In genomic region chr1:146002010-146002409, GRCm38 (mm10) we compare ENCODE assay signal across 25 mouse cellular contexts.
A peak's percentile ranks its signal among the peaks of the same experiment; 100 is the strongest.
DNase-seq lines count a peak whose midpoint lies in the region; ATAC-seq and TF ChIP-seq lines count a peak whose summit lies in the region.
"Had no signal": no experiment of that assay in that cellular context is flagged by ENCODE, and none has a peak within 500 bp of the region (broad histone marks: within the 10 kb centered on the region; RNA-seq: fewer than 3 reads in every experiment).

No protein-coding gene starts in this region.

- H3K4me3 ChIP-seq in G1E (ENCODE audit: low read depth, low read length) = no peak overlapping the region
- H3K4me3 ChIP-seq in MEL (ENCODE audit: control insufficient read depth in 1 of 2, insufficient read depth in 1 of 2, low read depth in 2 of 2, low read length in 2 of 2) = no peak overlapping the region
- no peak overlapping the region for H3K4me3 ChIP-seq in lung, postnatal 0 days (ENCODE audit: low read depth, low read length)
- H3K4me3 ChIP-seq in intestine, postnatal 0 days (ENCODE audit: low read depth, low read length) = no peak overlapping the region
- H3K4me3 ChIP-seq in midbrain, embryonic 10.5 days = no peak overlapping the region

- 58% methylated on average over 1 of the region's 1 CpGs for WGBS in lung, postnatal 0 days
- 66% methylated on average over 1 of the region's 1 CpGs for WGBS in intestine, postnatal 0 days
- WGBS in midbrain, embryonic 10.5 days = 93% methylated on average over 1 of the region's 1 CpGs

- H3K27me3 ChIP-seq in G1E (ENCODE audit: insufficient read depth, low read length) (no peaks in the 10 kb centered on the region), MEL (ENCODE audit: control insufficient read depth in 1 of 2, insufficient read depth in 2 of 2, low read length in 2 of 2) (no peaks in the 10 kb centered on the region)
- H3K27me3 ChIP-seq in lung, postnatal 0 days (replicated peaks; ENCODE audit: insufficient read depth, low read length) = no peaks in the 10 kb centered on the region
- no peaks in the 10 kb centered on the region for H3K27me3 ChIP-seq in intestine, postnatal 0 days (replicated peaks; ENCODE audit: control insufficient read depth, insufficient read depth, low read length)
- H3K27me3 ChIP-seq in midbrain, embryonic 10.5 days (ENCODE audit: low read depth, poor library complexity, severe bottlenecking) = no peaks in the 10 kb centered on the region
- H3K27me3 ChIP-seq: CH12.LX, Patski had no signal

- H3K27ac ChIP-seq in MEL (ENCODE audit: control insufficient read depth, low read depth, low read length) = peak overlapping the region; percentile 68
- H3K27ac ChIP-seq in lung, postnatal 0 days (ENCODE audit: low read length) = no peak overlapping the region
- no peak overlapping the region for H3K27ac ChIP-seq in intestine, postnatal 0 days (ENCODE audit: low read depth, low read length)
- H3K27ac ChIP-seq in midbrain, embryonic 10.5 days (replicated peaks) = no peak overlapping the region

- H3K4me2 ChIP-seq in lung, postnatal 0 days (replicated peaks; ENCODE audit: low read depth, low read length) = no peak overlapping the region
- H3K4me2 ChIP-seq in intestine, postnatal 0 days (replicated peaks; ENCODE audit: low read depth) = no peak overlapping the region

- H3K9me3 ChIP-seq in G1E (replicated peaks) (no peaks in the 10 kb centered on the region), MEL (replicated peaks; ENCODE audit: insufficient read depth, low read length) (no peaks in the 10 kb centered on the region)
- H3K9me3 ChIP-seq in lung, postnatal 0 days (ENCODE audit: low read length) = no peaks in the 10 kb centered on the region
- H3K9me3 ChIP-seq in intestine, postnatal 0 days (ENCODE audit: control insufficient read depth) = no peaks in the 10 kb centered on the region
- no peaks in the 10 kb centered on the region for H3K9me3 ChIP-seq in midbrain, embryonic 10.5 days (replicated peaks)

- TF ChIP-seq RAD21 in MEL (IDR thresholded peaks at IDR 0.05; ENCODE audit: low read depth, low read length) = no peak

- no peak for DNase-seq in G1E (ENCODE audit: low spot score)
- DNase-seq in MEL (ENCODE audit: low read depth, low spot score) = peak; percentile 80
- DNase-seq in MEL-GATA-1-ER (ENCODE audit: extremely low read depth, low read depth) = peak; percentile 47
- DNase-seq in ZHBTc4 (ENCODE audit: low read depth, low spot score) = peak; percentile 2
- DNase-seq in lung, postnatal 0 days (ENCODE audit: low spot score) = no peak
- no peak for DNase-seq in midbrain, embryonic 10.5 days (ENCODE audit: low spot score)
- no peak for DNase-seq in urinary bladder, adult 18-20 months (ENCODE audit: low spot score in 2 of 2)
- DNase-seq: adrenal gland, adult 2 months; adrenal gland, adult 8-10 months; adrenal gland, postnatal 10 days; adrenal gland, postnatal 14 days; adrenal gland, postnatal 25 days; adrenal gland, postnatal 36 days; B cell, adult 2 months; cerebellum, adult 11 months; cerebellum, adult 11-12 months; cerebellum, adult 18-20 months; cerebellum, adult 2 months; cerebellum, adult 8-10 months; cerebellum, adult 9-10 months had no signal

- no peaks in the 10 kb centered on the region for H3K79me2 ChIP-seq in MEL (ENCODE audit: control insufficient read depth, insufficient read depth, low read length, poor library complexity)

- H3K36me3 ChIP-seq in G1E (replicated peaks) = no peaks in the 10 kb centered on the region
- H3K36me3 ChIP-seq in MEL (ENCODE audit: control insufficient read depth in 1 of 2, insufficient read depth in 2 of 2, low read length in 2 of 2) = peaks cover 0 to 14% of the 10 kb centered on the region in 2 experiments; a peak in 2 of 4 replicates
- no peaks in the 10 kb centered on the region for H3K36me3 ChIP-seq in lung, postnatal 0 days (ENCODE audit: insufficient read depth, low read length)
- no peaks in the 10 kb centered on the region for H3K36me3 ChIP-seq in intestine, postnatal 0 days (ENCODE audit: control insufficient read depth, insufficient read depth)
- no peaks in the 10 kb centered on the region for H3K36me3 ChIP-seq in midbrain, embryonic 10.5 days

- H3K4me1 ChIP-seq in G1E (ENCODE audit: insufficient read depth, low read depth, low read length) (no peaks in the 10 kb centered on the region; the same call in 1 of the 2 replicates), MEL (ENCODE audit: control insufficient read depth in 1 of 2, insufficient read depth in 2 of 2, low read length in 2 of 2) (peaks cover 4 to 7% of the 10 kb centered on the region in 2 experiments)
- H3K4me1 ChIP-seq in lung, postnatal 0 days (ENCODE audit: insufficient read depth, low read depth, low read length) = no peaks in the 10 kb centered on the region
- H3K4me1 ChIP-seq in intestine, postnatal 0 days (replicated peaks; ENCODE audit: control insufficient read depth, insufficient read depth, low read length) = no peaks in the 10 kb centered on the region
- no peaks in the 10 kb centered on the region for H3K4me1 ChIP-seq in midbrain, embryonic 10.5 days

- no peak overlapping the region for H3K9ac ChIP-seq in MEL (ENCODE audit: control insufficient read depth, low read depth, low read length, poor library complexity, severe bottlenecking)
- no peak overlapping the region for H3K9ac ChIP-seq in lung, postnatal 0 days (replicated peaks; ENCODE audit: low read depth)
- H3K9ac ChIP-seq in intestine, postnatal 0 days (ENCODE audit: low read depth, low read length) = no peak overlapping the region

- peak; percentile 66 for ATAC-seq in G1E (ENCODE audit: extremely low read depth, insufficient number of reproducible peaks, low FRiP score, poor library complexity, severe bottlenecking)
- no peak for ATAC-seq in lung, postnatal 0 days
- no peak for ATAC-seq in intestine, postnatal 0 days
- ATAC-seq: activated CD4-positive, CD25-positive, alpha-beta regulatory T cell, adult 4 months; CD4-positive, CD25-positive, alpha-beta regulatory T cell, adult 4 months; Patski had no signal

- no peak for TF ChIP-seq POLR2A in MEL (IDR thresholded peaks at IDR 0.05; ENCODE audit: control insufficient read depth in 1 of 2, insufficient read depth in 1 of 2, low read depth in 1 of 2, low read length in 2 of 2, poor library complexity in 1 of 2)

- TF ChIP-seq CTCF in G1E (IDR thresholded peaks at IDR 0.05; ENCODE audit: low read depth, low read length) (no peak), MEL (IDR thresholded peaks at IDR 0.05 in 2 of 3, conservative IDR thresholded peaks at IDR 0.05 in 1 of 3; ENCODE audit: control insufficient read depth in 1 of 3, insufficient read depth in 1 of 3, low read depth in 2 of 3, low read length in 3 of 3, poor library complexity in 1 of 3, severe bottlenecking in 1 of 3) (no peak)
- no peak for TF ChIP-seq CTCF in lung, postnatal 0 days (IDR thresholded peaks at IDR 0.05)
- TF ChIP-seq CTCF in intestine, postnatal 0 days (IDR thresholded peaks at IDR 0.05; ENCODE audit: low read depth) = no peak

- TF ChIP-seq EP300 in MEL (IDR thresholded peaks at IDR 0.05; ENCODE audit: low read depth in 1 of 2, low read length in 2 of 2) = peak; percentile 88 to 94
- no peak for TF ChIP-seq EP300 in lung, postnatal 0 days (IDR thresholded peaks at IDR 0.05)

TF ChIP-seq in MEL, 35 proteins besides CTCF, POLR2A, EP300 and RAD21:
- TF ChIP-seq SMC3 (IDR thresholded peaks at IDR 0.05; ENCODE audit: low read depth, low read length) = no peak
- peak; percentile 71; the same call in 1 of the 2 replicates for TF ChIP-seq RCOR1 (IDR thresholded peaks at IDR 0.05; ENCODE audit: low read depth, low read length)
- TF ChIP-seq MYC (IDR thresholded peaks at IDR 0.05; ENCODE audit: low read depth, low read length) = peak; percentile 67; the same call in 1 of the 2 replicates
- TF ChIP-seq KAT2A (conservative IDR thresholded peaks at IDR 0.05; ENCODE audit: low read depth, low read length) = no peak
- peak; percentile 74 for TF ChIP-seq ETS1 (IDR thresholded peaks at IDR 0.05; ENCODE audit: low read depth, low read length)
- TF ChIP-seq GATA1 (IDR thresholded peaks at IDR 0.05; ENCODE audit: low read depth, low read length) = peak; percentile 90
- peak; percentile 91 for TF ChIP-seq TCF12 (IDR thresholded peaks at IDR 0.05; ENCODE audit: low read depth, low read length)
- peak; percentile 37; the same call in 1 of the 2 replicates for TF ChIP-seq TAL1 (IDR thresholded peaks at IDR 0.05; ENCODE audit: low read length)
- peak; percentile 47; the same call in 1 of the 2 replicates for TF ChIP-seq BHLHE40 (IDR thresholded peaks at IDR 0.05; ENCODE audit: borderline replicate concordance, low read depth, low read length)
- peak; percentile 77 for TF ChIP-seq MAX (IDR thresholded peaks at IDR 0.05; ENCODE audit: low read length)

Comparison
In these comparisons a context has a peak if more than half of its experiments do, and no peak if none do; other contexts are left out.
1. DNase-seq: peak in MEL (single experiment), MEL-GATA-1-ER (single experiment) and ZHBTc4 (single experiment); none in G1E (single experiment), lung, postnatal 0 days (single experiment), midbrain, embryonic 10.5 days (single experiment) and urinary bladder, adult 18-20 months (0 of 2).